In the genomic region with DNA sequence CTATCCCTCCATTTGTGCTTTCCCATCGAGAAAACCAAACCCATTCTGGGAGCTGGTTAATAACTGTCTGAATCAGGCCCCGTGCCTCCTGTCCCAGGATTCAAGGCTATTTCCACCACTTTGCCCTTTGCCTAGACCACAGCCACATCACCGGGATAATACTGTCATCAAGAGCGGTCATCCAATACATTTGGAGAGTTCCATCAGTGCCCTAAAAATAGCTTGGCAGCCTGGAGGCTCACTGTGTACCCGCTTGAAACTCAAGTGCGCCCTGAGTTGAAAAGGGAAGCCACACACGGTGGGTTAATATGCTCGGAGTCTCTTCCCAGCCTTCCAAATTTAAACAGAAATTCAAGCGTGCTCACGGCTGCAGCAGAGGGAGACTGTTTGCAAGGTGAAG, we compare ENCODE assay signal across 15 mouse cellular contexts. TPM values are rescaled to one million over a fixed set of nuclear protein-coding genes. Genes with fewer than 3 reads are reported as not detected.
DNase-seq lines count a peak whose midpoint lies in the region; ATAC-seq and TF ChIP-seq lines count a peak whose summit lies in the region.
"Had no signal": no experiment of that assay in that cellular context is flagged by ENCODE, and none has a peak within 500 bp of the region (broad histone marks: within the 10 kb centered on the region; RNA-seq: fewer than 3 reads in every experiment).

No protein-coding gene starts in this region.

- ATAC-seq in heart, embryonic 13.5 days (ENCODE audit: extremely low read depth, insufficient number of reproducible peaks, low FRiP score, low TSS enrichment), result no peak
- no peak for ATAC-seq in forebrain, embryonic 12.5 days (ENCODE audit: low FRiP score)
- ATAC-seq: hindbrain, embryonic 16.5 days had no signal

- WGBS in heart, embryonic 13.5 days, result 37% methylated on average over 10 of the region's 10 CpGs
- 79% methylated on average over 10 of the region's 10 CpGs for WGBS in forebrain, embryonic 12.5 days

- peak overlapping the region; percentile 58; the same call in 1 of the 2 replicates for H3K4me2 ChIP-seq in CH12.LX (ENCODE audit: insufficient read depth, low read depth, poor library complexity, severe bottlenecking)
- peak overlapping the region; percentile 65 for H3K4me2 ChIP-seq in heart, embryonic 13.5 days
- H3K4me2 ChIP-seq in forebrain, embryonic 12.5 days, result no peak overlapping the region
- H3K4me2 ChIP-seq: lung, embryonic 15.5 days had no signal

- intact Hi-C loops in gastrocnemius, postnatal 14 days (cut with DNase I; ENCODE audit: low total_unique reads), result no loop called here

- H3K79me2 ChIP-seq in CH12.LX (replicated peaks; ENCODE audit: control insufficient read depth, extremely low read depth, insufficient read depth, poor library complexity, severe bottlenecking), result no peaks in the 10 kb centered on the region

- TF ChIP-seq CTCF in CH12.LX (conservative IDR thresholded peaks at IDR 0.05 in 1 of 2, IDR thresholded peaks at IDR 0.05 in 1 of 2; ENCODE audit: low read depth in 2 of 2, low read length in 2 of 2), result no peak

- no peak overlapping the region for H3K27ac ChIP-seq in CH12.LX (ENCODE audit: insufficient read depth, low read depth)
- H3K27ac ChIP-seq in heart, embryonic 13.5 days (replicated peaks), result peak overlapping the region; percentile 94
- no peak overlapping the region for H3K27ac ChIP-seq in forebrain, embryonic 12.5 days
- H3K27ac ChIP-seq: embryonic facial prominence, embryonic 10.5 days; lung, embryonic 15.5 days had no signal

- dilution Hi-C loops in CH12.LX (cut with MboI; ENCODE audit: extremely low pct_ligation_motif_present, extremely low pct_unique_long_range_greater_than_20kb, low sequenced_read_pairs), result no loop called here

- TF ChIP-seq EP300 in CH12.LX (IDR thresholded peaks at IDR 0.05; ENCODE audit: low read length), result no peak

- H3K4me1 ChIP-seq in CH12.LX (ENCODE audit: control insufficient read depth in 1 of 2, insufficient read depth in 2 of 2), result peaks cover 3 to 13% of the 10 kb centered on the region in 2 experiments; a peak in 3 of 4 replicates
- H3K4me1 ChIP-seq in heart, embryonic 13.5 days, result peaks cover 39% of the 10 kb centered on the region
- peaks cover 4% of the 10 kb centered on the region for H3K4me1 ChIP-seq in forebrain, embryonic 12.5 days
- H3K4me1 ChIP-seq: lung, embryonic 15.5 days had no signal

- no peak for TF ChIP-seq RAD21 in CH12.LX (IDR thresholded peaks at IDR 0.05; ENCODE audit: low read depth, low read length)

- H3K27me3 ChIP-seq in CH12.LX (replicated peaks), result no peaks in the 10 kb centered on the region
- H3K27me3 ChIP-seq in heart, embryonic 13.5 days (replicated peaks), result peaks cover 12% of the 10 kb centered on the region
- peaks cover 4% of the 10 kb centered on the region; the same call in 1 of the 2 replicates for H3K27me3 ChIP-seq in forebrain, embryonic 12.5 days

- peak; percentile 29 to 32 for DNase-seq in cerebellum, postnatal 10 days
- DNase-seq in cerebellum, adult 11-12 months, result no peak
- no peak for DNase-seq in CH12.LX (ENCODE audit: extremely low read depth)
- DNase-seq in gastrocnemius, postnatal 14 days, result peak; percentile 38
- no peak for DNase-seq in testis, postnatal 14 days (ENCODE audit: low spot score)
- DNase-seq in thymus, postnatal 0 days (ENCODE audit: low spot score), result no peak
- DNase-seq: cerebellum, adult 9-11 months; kidney, adult 9 months; liver had no signal

- H3K9ac ChIP-seq in CH12.LX (ENCODE audit: insufficient read depth, low read depth), result no peak overlapping the region
- peak overlapping the region; percentile 78 for H3K9ac ChIP-seq in heart, embryonic 13.5 days
- H3K9ac ChIP-seq in forebrain, embryonic 12.5 days, result no peak overlapping the region
- H3K9ac ChIP-seq: lung, embryonic 15.5 days had no signal

- in situ Hi-C loops in CH12.LX (cut with MboI; ENCODE audit: low pct_ligation_motif_present, low pct_unique_long_range_greater_than_20kb, low sequenced_read_pairs), result no loop called here

- no peak for TF ChIP-seq POLR2A in CH12.LX (IDR thresholded peaks at IDR 0.05; ENCODE audit: low read depth, low read length)

- no peaks in the 10 kb centered on the region for H3K36me3 ChIP-seq in CH12.LX (replicated peaks in 1 of 2; ENCODE audit: control insufficient read depth in 1 of 2, insufficient read depth in 1 of 2, low read length in 1 of 2)
- no peaks in the 10 kb centered on the region for H3K36me3 ChIP-seq in heart, embryonic 13.5 days
- no peaks in the 10 kb centered on the region for H3K36me3 ChIP-seq in forebrain, embryonic 12.5 days (replicated peaks)
- H3K36me3 ChIP-seq: embryonic facial prominence, embryonic 10.5 days; lung, embryonic 15.5 days had no signal

- H3K4me3 ChIP-seq in CH12.LX (replicated peaks in 1 of 3; ENCODE audit: low read depth in 2 of 3, low read length in 2 of 3, poor library complexity in 1 of 3), result peak overlapping the region in 1 of 3 experiments; percentile 12
- H3K4me3 ChIP-seq in heart, embryonic 13.5 days, result peak overlapping the region; percentile 37
- H3K4me3 ChIP-seq in forebrain, embryonic 12.5 days (replicated peaks), result no peak overlapping the region
- H3K4me3 ChIP-seq: embryonic facial prominence, embryonic 10.5 days; lung, embryonic 15.5 days had no signal

- H3K9me3 ChIP-seq in CH12.LX (replicated peaks; ENCODE audit: low read length), result peaks cover 5% of the 10 kb centered on the region
- H3K9me3 ChIP-seq in heart, embryonic 13.5 days, result no peaks in the 10 kb centered on the region
- H3K9me3 ChIP-seq in forebrain, embryonic 12.5 days, result no peaks in the 10 kb centered on the region
- H3K9me3 ChIP-seq: embryonic facial prominence, embryonic 10.5 days; lung, embryonic 15.5 days had no signal

TF ChIP-seq in CH12.LX, 34 proteins besides CTCF, POLR2A, EP300 and RAD21:
- TF ChIP-seq POLR2AphosphoS2 (IDR thresholded peaks at IDR 0.05; ENCODE audit: low read depth, low read length) (no peak), JUND (conservative IDR thresholded peaks at IDR 0.05; ENCODE audit: low read depth, low read length) (no peak), HCFC1 (IDR thresholded peaks at IDR 0.05; ENCODE audit: low read depth, low read length) (no peak), ETS1 (conservative IDR thresholded peaks at IDR 0.05; ENCODE audit: low read depth, low read length) (no peak), E2F4 (IDR thresholded peaks at IDR 0.05; ENCODE audit: insufficient replicate concordance, low read depth, low read length) (no peak), NRF1 (IDR thresholded peaks at IDR 0.05; ENCODE audit: low read depth, low read length) (no peak), SMC3 (IDR thresholded peaks at IDR 0.05; ENCODE audit: low read depth, low read length) (no peak), MAFK (IDR thresholded peaks at IDR 0.05; ENCODE audit: insufficient replicate concordance, low read length) (no peak), IRF4 (IDR thresholded peaks at IDR 0.05; ENCODE audit: low read depth, low read length) (no peak), BHLHE40 (IDR thresholded peaks at IDR 0.05; ENCODE audit: low read depth, low read length) (no peak), TCF12 (IDR thresholded peaks at IDR 0.05; ENCODE audit: low read depth, low read length) (no peak), PAX5 (IDR thresholded peaks at IDR 0.05; ENCODE audit: low read length) (no peak), MAZ (IDR thresholded peaks at IDR 0.05; ENCODE audit: low read depth, low read length) (no peak), ELF1 (IDR thresholded peaks at IDR 0.05; ENCODE audit: low read depth, low read length) (no peak), MXI1 (IDR thresholded peaks at IDR 0.05; ENCODE audit: low read depth, low read length) (no peak)

RNA-seq across cellular contexts. Expression of a gene that starts 4.6 kb away (rescaled TPM):
- total RNA-seq in CH12.LX (2012; rRNA removed), result not detected in 2 replicates
- total RNA-seq in CH12.LX (2014; rRNA removed), result not detected in 2 replicates
- polyA plus RNA-seq in CH12.LX (2012; ENCODE audit: insufficient read length, low read depth), result not detected in 2 replicates
- 100 to 1,000 TPM; 145 to 185 TPM for total RNA-seq in gastrocnemius, postnatal 14 days (2021)
- 34.9 and 44.8 TPM in 2 replicates for polyA plus RNA-seq in heart, embryonic 13.5 days (2015; fragmentation: Nextera tagmentation; extraction: Ambion mirVana)
- polyA plus RNA-seq in forebrain, embryonic 12.5 days (2016; fragmentation: Nextera tagmentation; extraction: Ambion mirVana), result 3.0 and 3.4 TPM in 2 replicates
- polyA plus RNA-seq in thymus, postnatal 0 days (2015; fragmentation: Nextera tagmentation; extraction: Ambion mirVana), result 1.6 and 3.5 TPM in 2 replicates
- total RNA-seq: megakaryocyte, adult 5-6 weeks had no signal

Comparison
In these comparisons a context has a peak if more than half of its experiments do, and no peak if none do; other contexts are left out.
1. DNase-seq: peak in cerebellum, postnatal 10 days (2 of 2) and gastrocnemius, postnatal 14 days (single experiment); none in cerebellum, adult 11-12 months (single experiment), CH12.LX (single experiment), testis, postnatal 14 days (single experiment) and thymus, postnatal 0 days (single experiment).